Mouse (Mus musculus) hindbrain, postnatal 0 days (tissue): Measurements from ENCODE around the gene Cryz. TPM values are rescaled to one million over a fixed set of nuclear protein-coding genes. Genes with fewer than 3 reads are reported as not detected.

Source experiments
- ATAC-seq: fragments of 200-750 bp; cut with Nextera tagmentation; 2 replicates; pipeline ENCODE4 v1.8.0; 2017; ENCODE audit warnings: mild to moderate bottlenecking, moderate TSS enrichment, moderate library complexity
- DNase-seq: peaks from one replicate; pipeline ENCODE4 v3.0.0-alpha.2; 2015; ENCODE audit warnings: low spot score
- H3K27ac ChIP-seq: fragments of 300-500 bp; sonication (generic); 2 replicates; pipeline ENCODE4 v1.5.1; 2014; ENCODE audit warnings: mild to moderate bottlenecking
- H3K27me3 ChIP-seq: fragments of 300-500 bp; sonication (generic); 2 replicates; pipeline ENCODE4 v1.6.1; 2014; ENCODE audit warnings: low read length, mixed read lengths; ENCODE audit not compliant: insufficient read depth
- H3K36me3 ChIP-seq: fragments of 300-500 bp; sonication (generic); 2 replicates; pipeline ENCODE4 v1.6.1; 2014; ENCODE audit warnings: low read length, mixed read lengths; ENCODE audit not compliant: insufficient read depth
- H3K4me1 ChIP-seq: fragments of 300-500 bp; sonication (generic); 2 replicates; pipeline ENCODE4 v1.6.1; 2014; ENCODE audit warnings: antibody characterized with exemption, low read length, mixed read lengths; ENCODE audit not compliant: insufficient read depth
- H3K4me2 ChIP-seq: fragments of 300-500 bp; sonication (generic); 2 replicates; pipeline ENCODE4 v1.6.1; 2014; ENCODE audit warnings: low read depth, mild to moderate bottlenecking, low read length, moderate library complexity, mixed read lengths
- H3K4me3 ChIP-seq: fragments of 300-500 bp; sonication (generic); 2 replicates; pipeline ENCODE4 v1.5.1; 2014; ENCODE audit warnings: low read length
- H3K9ac ChIP-seq: fragments of 300-500 bp; sonication (generic); replicated peaks from 2 replicates; pipeline ENCODE4 v1.6.1; 2014; ENCODE audit warnings: mild to moderate bottlenecking, low read length, moderate library complexity, mixed read lengths
- H3K9me3 ChIP-seq: fragments of 300-500 bp; sonication (generic); 2 replicates; pipeline ENCODE4 v1.6.1; 2016; ENCODE audit warnings: low read length, mixed read lengths
- CTCF ChIP-seq: IDR thresholded peaks from 2 replicates; pipeline ENCODE4 v1.5.1; 2016; ENCODE audit warnings: antibody characterized with exemption, control low read depth, low read depth
- WGBS: fragments of 180-500 bp; shearing (Covaris S2); extraction: QIAGEN DNeasy Blood & Tissue Kit; methylation state at CpG from one replicate; pipeline ENCODE4 v1.1.7; 2014; 5-methylcytosine and 5-hydroxymethylcytosine counted together
- polyA plus RNA-seq: library from polyadenylated mRNA; unstranded; fragments of >200 nt; fragmentation: Nextera tagmentation; extraction: Ambion mirVana; gene quantifications from 2 replicates; pipeline ENCODE4 v1.2.1, GENCODE M21; 2015
- total RNA-seq: library from RNA; depleted of rRNA; stranded (reverse); fragments of >200 nt; gene quantifications from 2 replicates; pipeline ENCODE4 v1.2.3, GENCODE M21; 2014; rRNA removed

Gene Cryz
- total and polyA plus RNA-seq, 2 experiments from 2014 or later: 15.9 to 17.0 TPM

- DNase-seq (no peak), ATAC-seq (no peak)
- no peak overlapping the region for H3K27ac ChIP-seq
- H3K9ac ChIP-seq: no peak overlapping the region
- no peaks in the 10 kb centered on the region for H3K9me3 ChIP-seq
- H3K27me3 ChIP-seq: no peaks in the 10 kb centered on the region
- H3K36me3 ChIP-seq: no peaks in the 10 kb centered on the region
- H3K4me2 ChIP-seq: no peak overlapping the region
- TF ChIP-seq CTCF: no peak
- 89% methylated on average over 3 of the region's 3 CpGs for WGBS
- peaks cover 11% of the 10 kb centered on the region; the same call in 1 of the 2 replicates for H3K4me1 ChIP-seq
- no peak overlapping the region for H3K4me3 ChIP-seq
Measured at GRCm38 (mm10) chr3:154668485-154668884, 72.0 kb downstream of the Cryz start.

GRCm38 (mm10) chr3:154670584-154670983 lies 74.1 kb downstream of the Cryz start:
- Histone ChIP-seq H3K9me3 (no peaks in the 10 kb centered on the region), H3K4me2 (no peak overlapping the region), H3K9ac (no peak overlapping the region), H3K4me1 (no peaks in the 10 kb centered on the region; the same call in 1 of the 2 replicates), H3K4me3 (no peak overlapping the region), H3K27ac (no peak overlapping the region), H3K27me3 (no peaks in the 10 kb centered on the region), H3K36me3 (no peaks in the 10 kb centered on the region)
- TF ChIP-seq CTCF: no peak
- DNase-seq: no peak
- WGBS: 91% methylated on average over 6 of the region's 6 CpGs
- no peak for ATAC-seq

GRCm38 (mm10) chr3:154671013-154671412 lies 74.5 kb downstream of the Cryz start:
- Histone ChIP-seq H3K36me3 (no peaks in the 10 kb centered on the region), H3K4me1 (no peaks in the 10 kb centered on the region), H3K4me3 (no peak overlapping the region), H3K4me2 (no peak overlapping the region), H3K9me3 (no peaks in the 10 kb centered on the region), H3K27me3 (no peaks in the 10 kb centered on the region), H3K9ac (no peak overlapping the region), H3K27ac (no peak overlapping the region)
- DNase-seq (no peak), ATAC-seq (no peak)
- TF ChIP-seq CTCF: no peak
- 76% methylated on average over 5 of the region's 5 CpGs for WGBS

Other genes starting within 250 kb of the Cryz start
- gene Tyw3, start 393 bp downstream of the Cryz start, total RNA-seq: 21.4 and 40.7 TPM in 2 replicates
- gene Tyw3, start 393 bp downstream of the Cryz start, polyA plus RNA-seq: 8.1 and 10.8 TPM in 2 replicates
- gene Erich3, start 67.1 kb downstream of the Cryz start, total RNA-seq: 2.0 and 2.7 TPM in 2 replicates
- 2.5 and 3.1 TPM in 2 replicates for gene Erich3, start 67.1 kb downstream of the Cryz start, polyA plus RNA-seq